Mouse (Mus musculus): ENCODE data around the gene C130079G13Rik.
"Not testable (repeated sequence)": the region's sequence is repeated elsewhere in the genome, so short reads cannot be mapped to it uniquely, and the experiment has no call there.

DNA sequence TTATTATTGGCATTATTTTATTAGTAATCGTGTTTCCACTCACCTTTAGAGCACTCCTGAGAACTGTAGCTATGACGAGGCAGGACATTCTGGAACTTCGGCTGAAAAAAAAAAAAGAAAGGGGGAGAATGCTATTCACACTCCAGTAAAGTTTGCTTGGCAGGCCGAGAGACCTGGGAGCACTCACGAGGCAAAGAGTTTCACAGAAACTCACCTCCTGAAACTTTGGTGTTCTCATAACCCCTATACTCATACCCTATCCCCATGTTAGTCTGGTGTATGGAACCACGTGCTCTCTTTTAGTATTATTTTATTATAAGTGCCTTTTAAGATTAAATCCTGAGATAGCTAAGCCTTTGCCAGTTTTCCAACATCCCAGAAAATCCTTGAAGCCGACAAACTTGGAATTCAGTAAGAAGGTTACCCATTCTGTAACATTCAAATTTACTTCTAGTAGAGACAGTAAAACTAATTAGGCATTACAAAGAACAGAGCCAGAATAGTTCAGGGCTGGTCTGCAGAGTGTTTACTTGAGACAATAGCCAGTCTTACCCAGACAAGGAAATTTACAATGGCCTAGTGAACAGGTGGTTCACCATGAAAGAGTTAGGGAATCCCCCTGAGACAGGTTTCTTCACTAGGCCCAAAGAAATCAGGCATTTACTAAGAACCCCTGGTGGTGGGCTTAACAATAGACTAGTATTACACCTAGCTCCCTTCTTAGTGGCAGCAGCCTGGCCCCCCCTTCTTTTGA is 45.0 kb upstream of the C130079G13Rik start:
- TF ChIP-seq CTCF (IDR thresholded peaks at IDR 0.05; ENCODE audit: low read depth, low read length); POLR2A (IDR thresholded peaks at IDR 0.05; ENCODE audit: borderline replicate concordance, low read depth, low read length): not testable (repeated sequence)

Data from bone marrow macrophage, adult 2 months (primary cell).